Mouse (Mus musculus): Measurements from ENCODE around the gene Lysmd4.
A peak's percentile ranks its signal among the peaks of the same experiment; 100 is the strongest.

Lysmd4 gene

DNA sequence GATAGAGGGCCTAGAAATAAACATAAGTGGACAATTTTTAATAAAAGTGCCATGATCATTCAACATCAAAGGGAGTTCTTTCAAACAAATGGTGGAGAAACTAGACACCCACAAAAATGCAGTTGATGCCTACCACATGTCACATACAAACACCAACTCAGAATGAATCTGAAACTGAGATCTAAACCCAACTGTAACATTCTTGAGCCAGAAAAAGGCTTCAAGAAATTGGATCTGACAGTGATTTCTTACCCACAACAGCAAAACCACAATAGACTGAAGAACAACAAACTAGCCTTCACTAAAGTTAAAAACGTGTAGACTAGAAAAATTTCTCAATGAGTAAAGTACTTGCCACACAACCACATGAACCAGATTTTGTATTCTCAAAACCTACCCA is 98.0 kb downstream of the Lysmd4 start:
- DNase-seq (ENCODE audit: low read depth in 2 of 2, low spot score in 2 of 2): no peak

DNA sequence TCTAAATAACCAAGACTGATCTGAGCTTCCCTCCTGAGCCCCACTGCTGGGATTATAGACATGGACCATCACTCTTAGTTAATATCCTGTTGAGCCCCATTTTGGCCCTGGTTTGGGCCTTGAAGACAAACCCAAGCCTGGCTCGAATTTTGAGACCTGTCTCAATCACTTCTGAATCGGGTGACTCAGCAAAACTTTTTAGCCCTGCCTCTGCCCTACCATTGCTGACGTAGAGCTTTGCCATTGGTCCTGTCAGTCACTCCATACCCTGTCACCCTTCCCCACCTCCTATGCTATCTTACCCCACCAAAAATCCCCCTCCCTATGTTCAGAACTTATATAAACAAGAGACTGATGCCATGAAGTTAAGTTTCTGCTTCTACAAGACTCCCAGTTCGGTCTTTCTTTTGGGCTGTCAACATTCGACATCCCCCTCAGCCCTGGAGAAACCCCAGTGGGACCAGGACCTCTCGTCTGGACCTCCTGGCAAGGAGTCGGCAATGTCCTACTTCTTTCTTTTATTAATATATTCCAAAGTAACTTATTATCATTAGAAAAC is 119.8 kb downstream of the Lysmd4 start:
- DNase-seq (ENCODE audit: low read depth in 2 of 2, low spot score in 2 of 2): no peak

DNA sequence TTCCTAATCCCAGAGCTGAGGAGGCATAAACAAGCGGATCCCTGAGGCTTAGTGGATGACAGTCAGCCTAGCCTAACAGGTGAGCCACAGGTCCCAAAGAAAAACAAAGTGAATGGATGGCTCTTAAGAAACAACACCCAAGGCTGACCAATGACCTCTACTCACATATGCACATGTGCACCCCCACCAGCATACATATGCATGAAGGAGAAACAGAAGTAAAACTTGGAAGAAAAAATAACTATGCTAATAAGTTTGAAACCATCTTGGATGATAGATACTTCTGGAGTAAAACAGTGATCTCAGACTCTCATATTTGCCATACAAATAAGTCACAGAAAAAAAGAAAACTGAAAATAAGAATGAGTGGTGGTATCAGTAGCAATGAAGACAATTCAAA is 122.1 kb downstream of the Lysmd4 start:
- DNase-seq (ENCODE audit: low read depth in 2 of 2, low spot score in 2 of 2): no peak

DNA sequence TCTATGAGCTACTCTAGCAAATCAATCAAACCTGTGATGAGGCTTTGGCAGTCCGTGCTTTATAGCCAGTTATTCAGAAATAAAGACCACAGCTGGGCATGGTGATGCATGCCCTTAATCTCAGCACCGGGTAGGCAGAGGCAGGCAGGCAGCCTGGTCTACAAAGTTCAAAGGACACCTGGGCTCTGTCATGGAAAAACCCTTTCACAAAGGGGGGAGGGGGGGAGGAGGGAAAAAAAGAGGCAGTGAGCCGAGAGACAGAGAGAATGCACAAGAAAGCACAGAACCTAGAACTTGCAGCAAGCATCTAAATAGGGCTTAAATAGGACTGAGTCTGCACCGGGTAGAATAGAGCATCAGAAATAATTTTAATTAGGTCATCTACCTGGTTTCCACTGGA is 130.6 kb downstream of the Lysmd4 start:
- no peak for DNase-seq (ENCODE audit: low read depth in 2 of 2, low spot score in 2 of 2)

DNA sequence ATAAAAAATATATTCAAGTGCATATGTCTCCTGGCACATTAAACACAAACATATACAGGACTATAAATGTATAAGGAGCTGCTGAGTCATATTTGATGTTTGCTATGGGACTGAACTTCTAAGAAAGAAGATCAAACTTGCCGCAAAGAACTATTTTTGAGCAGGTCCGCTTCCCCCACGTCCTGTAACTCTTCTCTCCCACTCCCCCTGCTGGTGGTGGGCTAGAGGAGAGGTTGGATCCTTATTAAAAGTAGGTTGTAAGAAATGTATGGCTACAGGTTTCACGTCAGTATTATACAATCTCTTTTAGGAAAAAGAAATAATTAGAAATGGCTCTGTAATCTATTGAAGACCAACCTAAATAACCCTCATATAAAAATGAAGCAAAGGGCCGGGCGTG is 131.3 kb downstream of the Lysmd4 start:
- DNase-seq (ENCODE audit: low read depth in 2 of 2, low spot score in 2 of 2): peak; percentile 60 to 73

DNA sequence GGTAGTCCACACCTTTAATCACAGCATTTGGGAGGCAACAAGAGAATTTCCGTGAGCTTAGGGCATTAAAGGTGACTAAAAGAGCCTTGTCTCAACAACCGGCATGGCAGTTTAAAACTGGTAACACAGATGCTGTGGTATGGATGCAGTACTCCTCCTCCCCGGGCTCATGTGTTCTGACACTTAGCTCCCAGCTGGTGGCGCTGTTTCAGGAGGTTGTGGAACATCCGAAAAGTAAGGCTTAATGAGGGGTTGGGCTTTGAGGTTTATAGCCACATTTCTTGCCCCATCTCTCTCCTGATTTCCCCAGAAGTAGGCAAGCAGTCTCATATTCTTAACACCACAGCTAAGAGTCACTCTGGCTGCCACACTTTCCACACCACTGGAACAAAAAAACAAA is 133.5 kb downstream of the Lysmd4 start:
- DNase-seq (ENCODE audit: low read depth in 2 of 2, low spot score in 2 of 2): peak in 1 of 2 experiments; percentile 28

Data from CD8-positive naive resting alpha-beta T cell, adult 2 months (primary cell).